Mouse (Mus musculus) stomach, embryonic 14.5 days (tissue): ENCODE results near the gene Egfl7. TPM values are rescaled to one million over a fixed set of nuclear protein-coding genes. Genes with fewer than 3 reads are reported as not detected.

Experiments
- ATAC-seq: fragments of 200-750 bp; cut with Nextera tagmentation; 2 replicates; pipeline ENCODE4 v1.8.0; 2017; ENCODE audit warnings: low read depth, moderate TSS enrichment; ENCODE audit not compliant: insufficient number of reproducible peaks, insufficient read depth, low FRiP score
- H3K27ac ChIP-seq: fragments of 300-500 bp; sonication (generic); 2 replicates; pipeline ENCODE4 v1.5.1; 2014; ENCODE audit warnings: mild to moderate bottlenecking, low read length, moderate library complexity, mixed read lengths
- H3K27me3 ChIP-seq: fragments of 300-500 bp; sonication (generic); 2 replicates; pipeline ENCODE4 v1.6.1; 2014; ENCODE audit warnings: low read length, control low read depth, mixed read lengths; ENCODE audit not compliant: control insufficient read depth, insufficient read depth
- H3K36me3 ChIP-seq: fragments of 300-500 bp; sonication (generic); 2 replicates; pipeline ENCODE4 v1.6.1; 2014; ENCODE audit warnings: mild to moderate bottlenecking, control low read depth, low read length, moderate library complexity, mixed read lengths; ENCODE audit not compliant: control insufficient read depth, insufficient read depth
- H3K4me1 ChIP-seq: fragments of 300-500 bp; sonication (generic); 2 replicates; pipeline ENCODE4 v1.6.1; 2014; ENCODE audit warnings: low read length, control low read depth, mixed read lengths; ENCODE audit not compliant: control insufficient read depth, insufficient read depth
- H3K4me2 ChIP-seq: fragments of 300-500 bp; sonication (generic); replicated peaks from 2 replicates; pipeline ENCODE4 v1.6.1; 2014; ENCODE audit warnings: low read depth, low read length, control low read depth
- H3K4me3 ChIP-seq: fragments of 300-500 bp; sonication (generic); 2 replicates; pipeline ENCODE4 v1.5.1; 2014; ENCODE audit warnings: low read depth, low read length, control low read depth
- H3K9ac ChIP-seq: fragments of 300-500 bp; sonication (generic); replicated peaks from 2 replicates; pipeline ENCODE4 v1.6.1; 2014; ENCODE audit warnings: low read depth, mild to moderate bottlenecking, control low read depth, low read length, moderate library complexity, mixed read lengths
- H3K9me3 ChIP-seq: fragments of 300-500 bp; sonication (generic); 2 replicates; pipeline ENCODE4 v1.6.1; 2016; ENCODE audit warnings: low read depth, low read length, control low read depth; ENCODE audit not compliant: control insufficient read depth
- WGBS: fragments of 180-500 bp; shearing (Covaris S2); extraction: QIAGEN DNeasy Blood & Tissue Kit; methylation state at CpG from one replicate; pipeline ENCODE4 v1.1.7; 2014; 5-methylcytosine and 5-hydroxymethylcytosine counted together
- polyA plus RNA-seq: library from polyadenylated mRNA; unstranded; fragments of >200 nt; fragmentation: Nextera tagmentation; extraction: Ambion mirVana; gene quantifications from 2 replicates; pipeline ENCODE4 v1.2.1, GENCODE M21; 2014

The Egfl7 gene
- 113 and 120 TPM in 2 replicates for polyA plus RNA-seq

DNA sequence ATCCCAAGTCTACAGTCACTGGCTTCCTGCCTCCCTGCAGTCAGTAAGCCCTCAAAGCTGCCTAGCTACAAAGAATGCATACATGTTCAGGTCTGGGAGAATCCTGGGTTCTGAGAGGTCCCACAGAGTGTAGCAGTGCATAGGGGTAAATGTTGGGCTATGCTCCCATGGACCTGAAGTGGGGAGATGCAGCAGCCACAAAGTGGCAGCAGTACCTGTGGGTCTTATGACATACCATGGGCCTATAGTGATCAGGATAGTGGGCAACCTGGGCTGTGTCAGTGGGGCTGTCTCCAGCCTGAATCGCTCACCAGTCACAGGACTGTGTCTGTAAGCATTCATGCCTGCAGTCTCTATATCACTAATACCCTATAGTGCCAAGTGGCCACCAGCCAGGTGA lies at the start of gene Egfl7:
Gene Egfl7, plus strand, starts transcription at position 301 of the 400 bp plus-strand sequence.
- no peaks in the 10 kb centered on the region for H3K27me3 ChIP-seq
- no peak within 1 kb of the TSS for H3K4me2 ChIP-seq
- H3K27ac ChIP-seq, result peak within 1 kb of the TSS; percentile 41
- H3K9me3 ChIP-seq, result no peaks in the 10 kb centered on the region
- H3K9ac ChIP-seq, result no peak within 1 kb of the TSS
- no peak within 1 kb of the TSS for H3K4me3 ChIP-seq
- no peak for ATAC-seq
- WGBS, result 95% methylated on average over 1 of the region's 1 CpGs
- H3K4me1 ChIP-seq, result peaks cover 10% of the 10 kb centered on the region
- H3K36me3 ChIP-seq, result no peaks in the 10 kb centered on the region

DNA sequence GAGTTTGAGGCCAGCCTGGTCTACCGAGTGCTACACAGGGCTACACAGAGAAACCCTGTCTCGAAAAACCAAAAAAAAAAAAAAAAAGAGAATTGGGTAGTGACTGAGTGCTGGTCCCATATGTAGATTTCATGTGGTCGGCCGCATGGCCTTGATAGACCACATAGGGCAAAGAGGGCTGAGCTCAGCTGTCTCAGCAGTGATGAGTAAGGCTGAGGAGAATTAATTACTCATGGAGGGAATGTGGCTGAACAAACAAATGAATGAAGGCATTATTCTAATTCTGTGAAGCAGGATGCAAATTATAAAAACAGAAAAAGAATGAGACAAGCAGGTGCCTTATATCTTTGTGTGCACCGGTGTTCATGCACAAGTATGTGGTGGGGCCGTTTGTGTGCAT lies 48.0 kb upstream of the Egfl7 start:
- H3K9me3 ChIP-seq, result no peaks in the 10 kb centered on the region

DNA sequence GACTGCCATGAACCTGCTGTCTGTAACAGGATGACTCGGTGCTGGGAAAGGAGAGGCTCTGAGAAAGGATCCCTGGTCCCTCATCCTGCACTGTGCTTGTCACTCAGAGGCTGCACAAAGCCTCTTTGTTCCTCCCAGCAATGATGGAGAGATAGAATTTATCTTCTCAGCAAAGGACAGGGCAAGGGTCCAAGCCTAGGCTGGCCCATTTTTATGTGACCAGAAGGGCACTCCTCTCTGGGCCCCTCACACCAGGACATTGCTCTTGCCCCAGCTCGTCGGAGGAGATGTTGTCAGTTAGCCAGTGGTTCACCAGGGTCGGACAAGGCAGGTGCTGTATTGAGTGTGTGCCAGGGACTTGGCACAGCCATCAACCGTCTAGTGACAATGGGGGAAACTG lies 46.6 kb upstream of the Egfl7 start:
- no peak overlapping the region for H3K9ac ChIP-seq
- H3K4me3 ChIP-seq, result no peak overlapping the region
- no peak overlapping the region for H3K4me2 ChIP-seq
- no peaks in the 10 kb centered on the region for H3K9me3 ChIP-seq
- H3K36me3 ChIP-seq, result no peaks in the 10 kb centered on the region
- WGBS, result 55% methylated on average over 5 of the region's 5 CpGs
- no peaks in the 10 kb centered on the region for H3K27me3 ChIP-seq
- H3K4me1 ChIP-seq, result no peaks in the 10 kb centered on the region
- no peak overlapping the region for H3K27ac ChIP-seq
- no peak for ATAC-seq

More for the DNA sequence above, 48.0 kb upstream of the Egfl7 start:
- no peaks in the 10 kb centered on the region for H3K36me3 ChIP-seq
- WGBS, result 81% methylated on average over 6 of the region's 6 CpGs
- no peaks in the 10 kb centered on the region for H3K27me3 ChIP-seq
- H3K4me3 ChIP-seq, result no peak overlapping the region
- no peak overlapping the region for H3K4me2 ChIP-seq
- no peak overlapping the region for H3K27ac ChIP-seq
- no peak for ATAC-seq
- peaks cover 1% of the 10 kb centered on the region; the same call in 1 of the 2 replicates for H3K4me1 ChIP-seq
- H3K9ac ChIP-seq, result no peak overlapping the region

- WGBS, result 81% methylated on average over 3 of the region's 3 CpGs
- no peak for ATAC-seq
- Histone ChIP-seq H3K36me3 (no peaks in the 10 kb centered on the region), H3K4me2 (no peak overlapping the region), H3K27ac (no peak overlapping the region), H3K9me3 (no peaks in the 10 kb centered on the region), H3K27me3 (no peaks in the 10 kb centered on the region), H3K4me3 (no peak overlapping the region), H3K9ac (no peak overlapping the region), H3K4me1 (no peaks in the 10 kb centered on the region)
Observed at GRCm38 (mm10) chr2:26534161-26534560, 45.7 kb upstream of the Egfl7 start.

DNA sequence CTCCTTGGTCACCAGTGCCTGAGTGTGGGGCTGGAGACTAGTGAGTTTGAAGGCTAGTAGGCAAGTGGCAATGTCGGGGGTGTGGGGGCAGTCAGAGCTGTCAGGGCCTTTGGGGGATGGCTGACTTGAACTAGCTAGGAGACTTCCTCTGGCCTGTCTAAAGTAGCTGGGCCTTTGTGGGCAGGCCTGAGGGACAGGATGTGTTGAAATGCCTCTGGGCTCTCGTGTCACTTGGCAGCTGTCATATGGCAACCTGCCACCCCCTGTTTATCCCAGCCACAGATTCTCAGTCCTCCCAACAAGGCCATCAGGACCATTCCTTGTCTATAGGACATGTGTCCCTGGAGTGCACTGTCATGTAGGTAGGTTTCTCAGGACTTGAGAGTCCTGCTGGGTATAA lies 45.2 kb upstream of the Egfl7 start:
- Histone ChIP-seq H3K4me1 (no peaks in the 10 kb centered on the region), H3K4me2 (no peak overlapping the region), H3K9me3 (no peaks in the 10 kb centered on the region), H3K9ac (no peak overlapping the region), H3K36me3 (no peaks in the 10 kb centered on the region), H3K27ac (no peak overlapping the region), H3K4me3 (no peak overlapping the region), H3K27me3 (no peaks in the 10 kb centered on the region)
- 82% methylated on average over 2 of the region's 2 CpGs for WGBS
- ATAC-seq, result no peak

DNA sequence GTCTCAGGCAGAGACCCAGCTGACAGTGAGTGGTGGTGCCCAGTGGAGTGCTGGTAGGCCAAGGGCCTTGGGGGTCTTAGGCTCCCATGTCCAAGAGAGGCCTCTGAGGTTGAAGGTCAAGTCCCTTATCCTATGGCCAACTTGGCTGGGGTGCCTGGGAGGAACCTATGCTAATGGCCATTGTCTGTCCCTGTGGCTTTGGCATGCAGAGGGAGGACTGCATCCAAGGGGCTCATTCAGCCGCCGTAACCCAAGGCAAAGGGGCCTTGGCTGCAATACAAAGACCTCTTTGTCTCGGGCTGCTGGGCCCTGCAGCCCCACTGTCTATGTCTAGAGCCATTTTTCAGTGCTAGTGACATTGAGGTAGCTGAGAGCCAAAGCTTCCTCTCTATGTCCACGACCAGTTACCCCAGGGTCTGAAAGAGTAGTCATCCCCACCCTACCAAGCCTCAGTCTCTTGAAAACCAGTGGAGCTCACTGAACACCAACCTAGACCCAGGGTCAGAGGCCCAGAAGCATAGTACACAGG lies 44.2 kb upstream of the Egfl7 start:
- H3K27me3 ChIP-seq, result no peaks in the 10 kb centered on the region
- WGBS, result 66% methylated on average over 4 of the region's 4 CpGs
- no peak overlapping the region for H3K9ac ChIP-seq
- H3K27ac ChIP-seq, result no peak overlapping the region
- H3K4me1 ChIP-seq, result no peaks in the 10 kb centered on the region
- no peak overlapping the region for H3K4me2 ChIP-seq
- no peak overlapping the region for H3K4me3 ChIP-seq
- no peaks in the 10 kb centered on the region for H3K36me3 ChIP-seq
- no peaks in the 10 kb centered on the region for H3K9me3 ChIP-seq
- ATAC-seq, result no peak

DNA sequence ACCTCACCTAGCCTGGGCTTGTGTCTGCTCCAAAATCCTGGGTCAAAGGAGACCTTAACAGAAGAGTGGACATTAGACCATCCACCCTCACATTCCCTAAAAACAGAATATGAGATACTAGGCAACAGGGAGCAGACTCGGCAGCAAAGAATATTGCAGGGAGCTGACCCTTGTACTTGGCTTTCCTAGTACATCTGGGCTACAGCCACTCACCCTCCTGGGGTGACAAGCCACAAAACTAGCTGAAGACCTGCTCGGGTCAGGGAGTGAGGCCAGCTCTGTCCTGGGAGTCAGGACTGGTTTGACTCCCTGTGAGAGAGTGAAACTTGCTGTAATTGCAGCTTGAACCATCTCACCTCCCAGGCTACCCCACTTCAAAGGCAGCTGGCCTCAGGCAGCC lies 40.3 kb upstream of the Egfl7 start:
- Histone ChIP-seq H3K4me1 (peaks cover 10% of the 10 kb centered on the region), H3K27ac (no peak overlapping the region), H3K9me3 (no peaks in the 10 kb centered on the region), H3K4me3 (no peak overlapping the region), H3K9ac (no peak overlapping the region), H3K27me3 (no peaks in the 10 kb centered on the region), H3K4me2 (no peak overlapping the region), H3K36me3 (no peaks in the 10 kb centered on the region)
- 59% methylated on average over 2 of the region's 2 CpGs for WGBS
- no peak for ATAC-seq

DNA sequence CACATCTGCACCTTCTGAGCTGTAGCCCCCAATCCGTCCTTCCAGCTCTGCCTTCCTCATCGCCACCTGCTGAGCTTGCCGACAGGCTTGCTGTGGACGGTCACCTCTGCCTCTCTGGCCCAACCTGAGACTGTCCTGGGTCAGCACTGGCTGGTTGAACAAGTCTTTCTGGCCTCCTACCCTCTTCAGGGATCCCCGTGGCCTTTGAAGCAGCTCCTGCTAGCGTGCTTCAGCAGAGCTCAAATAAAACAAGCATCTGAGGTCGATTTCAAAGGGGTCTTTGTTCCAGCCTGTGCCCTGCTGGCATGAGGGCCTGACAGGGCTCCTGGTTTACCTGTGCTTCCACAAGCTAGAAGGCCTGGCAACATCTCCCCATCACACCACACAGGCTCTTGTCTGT lies 39.1 kb upstream of the Egfl7 start:
- 47% methylated on average over 7 of the region's 7 CpGs for WGBS
- H3K27me3 ChIP-seq, result no peaks in the 10 kb centered on the region
- H3K4me3 ChIP-seq, result no peak overlapping the region
- no peak overlapping the region for H3K4me2 ChIP-seq
- H3K36me3 ChIP-seq, result no peaks in the 10 kb centered on the region
- H3K9ac ChIP-seq, result no peak overlapping the region
- no peaks in the 10 kb centered on the region for H3K9me3 ChIP-seq
- peaks cover 10% of the 10 kb centered on the region for H3K4me1 ChIP-seq
- H3K27ac ChIP-seq, result no peak overlapping the region
- ATAC-seq, result no peak

GRCm38 (mm10) chr2:26541258-26541910 lies 38.4 kb upstream of the Egfl7 start:
- H3K4me2 ChIP-seq, result no peak overlapping the region
- 31% methylated on average over 9 of the region's 9 CpGs for WGBS
- H3K27me3 ChIP-seq, result no peaks in the 10 kb centered on the region
- H3K9ac ChIP-seq, result no peak overlapping the region
- H3K4me3 ChIP-seq, result no peak overlapping the region
- no peak for ATAC-seq
- H3K36me3 ChIP-seq, result no peaks in the 10 kb centered on the region
- no peak overlapping the region; the same call in 1 of the 2 replicates for H3K27ac ChIP-seq
- H3K4me1 ChIP-seq, result peaks cover 10% of the 10 kb centered on the region
- H3K9me3 ChIP-seq, result no peaks in the 10 kb centered on the region
